Mouse (Mus musculus) thymus, postnatal 4 days (tissue): ENCODE results near the gene Etnk1.
A peak's percentile ranks its signal among the peaks of the same experiment; 100 is the strongest.

Source experiments
- DNase-seq: peaks from one replicate; pipeline ENCODE4 v3.0.0; 2021

The Etnk1 gene

DNA sequence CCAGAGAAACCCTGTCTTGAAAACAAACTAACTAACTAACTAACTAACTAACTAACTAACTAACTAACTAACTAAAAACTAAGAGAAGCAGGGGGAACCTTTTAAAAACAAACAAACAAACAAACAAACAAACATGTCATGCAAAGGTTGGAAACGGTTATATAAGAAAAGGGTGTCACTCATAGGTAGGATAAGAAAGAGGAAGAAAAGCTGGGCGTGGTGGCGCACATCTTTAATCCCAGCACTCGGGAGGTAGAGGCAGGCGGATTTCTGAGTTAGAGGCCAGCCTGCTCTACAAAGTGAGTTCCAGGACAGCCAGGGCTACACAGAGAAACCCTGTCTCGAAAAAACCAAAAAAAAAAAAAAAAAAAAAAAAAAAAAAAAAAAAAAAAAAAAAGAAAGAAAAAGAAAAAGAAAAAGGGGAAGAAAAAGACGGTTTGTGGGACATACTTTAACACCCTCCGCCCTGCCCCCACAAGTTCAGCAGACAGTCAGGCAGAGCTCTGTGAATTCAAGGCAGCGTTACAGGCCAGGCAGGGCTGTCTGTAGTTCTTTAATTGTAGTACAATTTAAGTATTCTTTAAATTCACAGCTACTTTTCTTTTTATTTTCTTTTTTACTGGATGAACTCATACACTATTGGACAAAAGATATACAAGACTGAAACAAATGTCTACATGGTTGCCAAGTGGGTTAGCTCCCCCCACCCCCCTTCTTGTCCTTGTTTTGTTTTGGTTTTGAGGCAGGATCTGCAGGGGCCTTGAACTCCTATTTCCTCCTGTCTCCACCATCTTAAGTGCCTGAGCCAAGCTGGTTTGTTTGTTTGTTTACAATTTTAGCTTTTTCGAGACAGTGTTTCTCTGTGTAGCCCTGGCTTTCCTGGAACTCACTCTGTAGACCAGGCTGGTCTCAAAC, 15.7 kb upstream of the Etnk1 start:
- peak; percentile 70 for DNase-seq

- DNase-seq: no peak
Observed at GRCm38 (mm10) chr6:143152321-143152827, 14.6 kb upstream of the Etnk1 start.

GRCm38 (mm10) chr6:143153160-143153559, 13.9 kb upstream of the Etnk1 start:
- no peak for DNase-seq

DNA sequence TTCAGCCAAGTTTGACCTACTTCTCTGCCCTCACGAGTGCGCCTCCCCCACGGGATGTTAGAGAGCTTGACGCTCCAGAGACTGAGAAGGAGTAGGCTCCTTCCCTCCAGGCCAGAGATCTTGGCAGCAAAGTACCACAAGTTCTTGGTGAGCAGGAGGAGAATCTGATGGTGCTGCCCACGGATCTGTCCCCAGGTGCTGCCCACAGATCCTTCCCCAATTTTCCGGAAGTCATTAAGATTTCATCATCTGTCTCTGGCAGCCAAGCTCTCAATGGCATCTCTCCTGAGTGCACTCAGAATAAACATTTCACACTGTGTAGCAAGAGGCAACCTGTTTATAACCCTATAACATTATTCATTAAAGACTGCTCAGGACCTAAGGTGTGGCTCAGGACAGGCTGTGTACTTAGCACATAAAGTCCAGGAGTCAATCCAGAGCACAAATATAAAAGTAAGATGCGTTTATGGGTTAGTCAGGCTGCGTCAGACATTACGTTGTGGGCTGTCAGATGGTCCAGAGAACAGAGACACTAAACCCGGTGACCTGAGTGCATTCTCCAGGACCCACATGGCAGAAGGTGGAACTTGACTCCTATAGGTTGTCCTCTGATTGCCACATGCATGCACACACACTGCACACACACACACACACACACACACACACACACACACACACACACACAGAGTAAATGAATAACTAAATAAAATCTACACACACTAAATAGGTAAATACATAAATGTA, 13.1 kb upstream of the Etnk1 start:
- DNase-seq: no peak

- DNase-seq: no peak
Observed at GRCm38 (mm10) chr6:143154885-143155284, 12.1 kb upstream of the Etnk1 start.

GRCm38 (mm10) chr6:143155996-143156395, 11.0 kb upstream of the Etnk1 start:
- no peak for DNase-seq

DNA sequence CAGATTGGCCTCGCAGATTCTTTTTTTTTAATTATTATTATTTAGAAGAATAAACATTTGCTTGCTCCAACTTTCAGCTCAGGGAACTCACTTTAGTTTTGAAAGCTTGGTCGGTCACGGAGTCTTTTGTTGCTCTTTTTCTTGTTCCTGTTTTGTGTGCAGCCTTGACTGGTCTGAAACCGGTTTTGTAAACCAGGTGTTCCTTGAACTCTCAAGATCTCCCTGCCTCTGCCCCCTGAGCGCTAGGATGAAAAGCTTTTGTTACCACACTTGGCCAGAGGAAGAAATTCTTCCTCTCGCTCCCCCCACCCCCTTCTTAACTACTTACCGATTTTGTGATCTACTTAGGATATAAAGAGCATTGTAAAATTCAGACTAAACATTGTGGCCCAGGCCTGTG, 10.3 kb upstream of the Etnk1 start:
- DNase-seq: no peak

DNA sequence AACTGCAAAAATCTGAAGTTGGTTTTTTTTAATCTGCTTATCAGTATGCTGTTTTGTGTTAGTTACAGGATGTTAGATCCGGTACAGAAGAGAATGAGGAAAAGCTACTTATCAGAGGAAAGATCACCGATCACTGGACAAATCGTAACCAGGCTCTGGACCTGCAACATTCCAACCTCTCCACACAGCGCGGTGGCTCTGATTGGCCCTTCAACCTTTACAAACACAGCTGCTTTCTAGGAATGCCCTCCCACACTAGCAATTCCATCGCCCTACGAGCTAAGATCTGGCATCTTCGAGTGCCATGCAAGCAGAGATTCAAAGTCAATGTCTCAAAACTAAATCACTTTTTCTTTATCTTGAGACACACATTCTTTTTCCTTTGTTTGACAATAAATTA, 9.6 kb upstream of the Etnk1 start:
- no peak for DNase-seq

DNA sequence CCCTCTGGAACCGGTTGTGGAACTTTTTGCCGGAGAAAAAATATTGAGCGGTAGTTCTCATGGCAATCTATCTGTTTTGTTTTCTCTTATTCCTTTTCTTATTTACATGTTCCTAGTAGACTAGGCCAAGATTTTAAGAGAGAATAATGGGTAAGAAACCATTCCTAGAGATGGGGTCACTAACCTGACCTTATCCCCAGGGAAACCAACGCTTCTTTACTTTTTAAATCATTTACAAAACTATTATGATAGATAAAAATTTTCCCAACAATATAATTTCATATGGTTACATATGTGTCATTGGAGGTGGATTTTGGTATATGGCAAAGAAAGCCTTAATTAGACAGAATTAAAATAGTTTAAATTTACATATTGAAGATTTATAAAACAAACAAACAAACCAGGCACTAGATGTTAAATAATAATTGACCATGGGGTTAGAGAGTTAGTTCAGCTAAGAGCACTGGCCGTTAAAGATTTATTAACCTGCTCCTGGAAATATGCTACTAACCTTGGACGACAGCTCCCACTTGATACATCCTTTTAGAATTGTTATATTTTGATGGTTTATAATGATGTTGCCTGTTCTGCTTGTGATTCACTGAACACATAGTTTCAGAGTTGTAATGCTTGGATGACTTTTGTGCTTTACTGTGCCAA, 6.3 kb upstream of the Etnk1 start:
- DNase-seq: no peak

- peak; percentile 68 for DNase-seq
Observed at GRCm38 (mm10) chr6:143162161-143162877, 4.7 kb upstream of the Etnk1 start.

- DNase-seq: no peak
Observed at GRCm38 (mm10) chr6:143163956-143164905, 2.8 kb upstream of the Etnk1 start.

DNA sequence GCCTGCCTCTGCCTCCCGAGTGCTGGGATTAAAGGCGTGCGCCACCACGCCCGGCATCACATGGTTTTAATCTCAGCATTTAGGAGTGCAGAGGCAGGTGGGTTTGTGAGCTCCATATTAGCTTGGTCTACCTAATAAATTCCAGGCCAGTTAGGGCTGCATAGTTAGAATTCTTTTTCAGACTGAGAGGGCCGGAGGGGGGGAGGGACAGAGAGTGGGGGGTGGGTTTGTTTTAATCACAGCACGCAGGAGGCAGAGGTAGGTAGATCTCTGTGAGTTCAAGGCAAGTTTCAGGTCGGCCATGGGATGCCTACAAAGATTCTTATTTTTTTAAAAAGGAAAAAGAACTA, 2.1 kb upstream of the Etnk1 start:
- no peak for DNase-seq

DNA sequence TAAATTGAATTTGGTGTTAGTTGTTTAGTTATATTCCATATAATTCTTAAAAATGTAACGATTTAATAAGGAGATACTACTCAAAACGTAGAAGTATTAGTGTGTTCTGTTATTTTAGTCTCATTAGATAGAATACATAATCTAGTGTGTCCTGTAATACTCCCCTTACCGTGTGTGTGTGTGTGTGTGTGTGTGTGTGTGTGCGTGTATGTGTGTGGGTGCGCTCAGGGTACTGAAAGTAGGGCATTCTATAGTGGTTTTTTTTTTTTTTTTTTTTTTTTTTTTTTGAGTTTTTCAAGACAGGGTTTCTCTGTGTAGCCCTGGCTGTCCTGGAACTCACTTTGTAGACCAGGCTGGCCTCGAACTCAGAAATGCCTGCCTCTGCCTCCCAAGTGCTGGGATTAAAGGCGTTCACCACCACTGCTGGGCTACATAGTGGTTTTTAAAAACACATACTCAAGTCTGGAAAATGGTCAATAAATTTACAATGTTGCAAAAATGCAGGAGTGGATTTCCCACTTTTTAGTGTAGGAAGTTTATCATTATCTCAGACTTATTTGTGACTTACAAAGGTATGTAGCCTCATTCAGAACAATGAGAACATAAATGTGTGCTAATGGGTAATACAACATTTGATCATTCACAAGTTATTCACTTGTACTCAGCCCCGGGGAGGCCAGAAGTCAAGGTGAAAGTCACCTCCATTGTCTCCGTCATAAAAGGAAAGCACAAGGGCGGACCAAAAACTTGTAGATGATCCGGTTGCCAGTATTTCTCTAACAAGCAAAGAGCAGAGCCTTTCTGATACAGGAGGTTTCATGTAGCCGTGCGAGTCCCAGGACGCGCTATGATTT, 1.4 kb upstream of the Etnk1 start:
- DNase-seq: no peak

GRCm38 (mm10) chr6:143167409-143167919, 443 bp downstream of the Etnk1 start:
- peak; percentile 75 for DNase-seq

- no peak for DNase-seq
Observed at GRCm38 (mm10) chr6:143167981-143168674, 1.1 kb downstream of the Etnk1 start.

DNA sequence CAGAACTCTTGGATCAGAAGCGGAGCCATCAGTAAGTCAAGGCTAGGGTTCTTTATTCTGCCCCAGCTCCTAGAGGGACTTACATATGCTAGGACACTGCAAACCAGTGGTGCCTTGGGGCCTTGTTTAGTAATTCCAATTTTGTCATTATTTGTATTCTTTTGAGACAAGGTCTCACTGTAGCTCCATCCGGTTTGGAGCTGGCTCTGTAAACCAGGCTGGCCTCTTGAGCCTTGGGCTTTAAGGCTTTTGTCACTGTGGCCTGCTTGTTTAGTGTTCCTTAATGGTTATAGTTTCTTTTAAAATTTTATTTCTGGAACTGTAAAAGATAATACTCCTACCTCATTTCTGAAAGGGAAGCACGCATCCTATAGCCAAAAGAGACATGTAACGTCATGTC, 2.4 kb downstream of the Etnk1 start:
- DNase-seq: no peak

DNA sequence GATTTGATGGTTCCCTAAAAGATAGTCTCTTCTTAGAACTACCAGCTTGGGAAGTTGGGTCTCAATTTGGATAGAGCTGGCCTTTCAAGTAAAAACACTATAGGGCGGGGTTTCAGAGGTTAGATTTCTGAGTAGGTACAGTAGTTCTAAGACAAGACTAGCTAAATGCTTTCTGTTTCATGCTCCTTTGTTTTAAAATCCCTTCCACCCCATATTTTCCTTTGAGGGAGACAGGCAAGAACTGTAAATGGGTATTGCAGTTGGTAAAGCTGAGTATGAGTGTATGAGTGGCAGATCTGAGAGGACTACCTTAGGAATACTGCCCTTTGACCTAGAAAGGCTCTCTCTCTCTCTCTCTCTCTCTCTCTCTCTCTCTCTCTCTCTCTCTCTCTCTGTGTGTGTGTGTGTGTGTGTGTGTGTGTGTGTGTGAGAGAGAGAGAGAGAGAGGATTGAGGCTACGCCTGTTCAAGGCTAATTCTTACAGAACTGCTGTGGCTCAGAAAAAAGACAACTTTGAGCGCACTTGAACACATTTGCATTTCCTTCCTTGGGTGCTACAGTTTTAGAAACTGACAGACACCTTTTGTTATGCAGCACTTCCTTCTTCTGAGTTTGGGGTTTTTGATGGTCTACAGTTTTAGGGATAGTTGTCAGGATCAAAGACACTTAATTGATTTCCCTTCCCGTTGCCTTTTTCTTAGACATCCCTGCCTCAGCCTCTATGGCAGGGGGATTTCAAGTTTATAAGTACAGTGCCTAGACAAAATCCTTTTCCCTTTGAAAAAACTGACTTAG, 3.3 kb downstream of the Etnk1 start:
- no peak for DNase-seq

DNA sequence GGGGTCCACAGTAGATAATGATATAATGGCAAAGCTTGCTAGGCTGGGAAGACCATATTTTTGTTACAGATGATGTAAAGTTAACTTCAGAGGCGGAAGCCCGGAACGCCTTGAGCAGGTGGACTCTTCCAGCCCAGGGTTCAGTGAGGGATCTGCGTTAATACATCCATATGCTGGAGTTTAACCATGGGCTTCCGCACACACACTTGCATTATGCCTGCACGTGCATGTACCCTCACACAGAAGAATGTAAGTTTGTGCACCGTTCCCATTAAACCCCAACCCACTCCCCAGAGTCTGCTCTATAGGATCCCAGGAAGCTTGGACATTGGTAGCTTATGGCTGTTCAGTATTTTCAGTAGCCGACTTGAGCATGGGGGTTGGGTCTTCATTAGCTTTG, 4.0 kb downstream of the Etnk1 start:
- no peak for DNase-seq
